Mouse (Mus musculus): ENCODE results near the gene Defb9. TPM values are rescaled to one million over a fixed set of nuclear protein-coding genes. Genes with fewer than 3 reads are reported as not detected.
"Not testable (repeated sequence)": the region's sequence is repeated elsewhere in the genome, so short reads cannot be mapped to it uniquely, and the experiment has no call there.

Defb9 gene
- not detected in 2 replicates for polyA plus RNA-seq (2015; fragmentation: Nextera tagmentation; extraction: Ambion mirVana)

DNA sequence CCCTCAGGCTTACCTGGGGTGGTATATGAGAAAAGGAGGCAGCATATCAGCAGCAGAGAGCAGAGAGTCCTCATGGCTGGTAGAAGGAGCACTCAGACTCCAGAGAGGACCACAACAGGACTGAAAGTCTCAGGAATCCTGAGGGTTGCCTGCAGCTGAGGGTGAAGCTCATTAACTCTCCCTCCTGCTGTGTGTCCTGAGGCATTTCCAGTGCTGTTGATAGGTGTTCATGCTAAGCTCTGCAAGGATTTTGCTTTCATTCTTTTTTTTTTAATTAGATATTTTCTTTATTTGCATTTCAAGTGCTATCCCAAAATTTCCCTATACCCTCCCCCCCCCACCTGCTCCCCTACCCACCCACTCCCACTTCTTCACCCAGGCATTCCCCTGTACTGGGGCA lies at the start of gene Defb9:
Gene Defb9 (minus strand): TSS at position 101 of the 400 bp plus-strand sequence.
- H3K4me1 ChIP-seq (replicated peaks); ATAC-seq (ENCODE audit: low read depth); H3K27ac ChIP-seq (replicated peaks); H3K4me3 ChIP-seq; H3K4me2 ChIP-seq; H3K27me3 ChIP-seq; H3K36me3 ChIP-seq; H3K9ac ChIP-seq; H3K9me3 ChIP-seq: not testable (repeated sequence)

DNA sequence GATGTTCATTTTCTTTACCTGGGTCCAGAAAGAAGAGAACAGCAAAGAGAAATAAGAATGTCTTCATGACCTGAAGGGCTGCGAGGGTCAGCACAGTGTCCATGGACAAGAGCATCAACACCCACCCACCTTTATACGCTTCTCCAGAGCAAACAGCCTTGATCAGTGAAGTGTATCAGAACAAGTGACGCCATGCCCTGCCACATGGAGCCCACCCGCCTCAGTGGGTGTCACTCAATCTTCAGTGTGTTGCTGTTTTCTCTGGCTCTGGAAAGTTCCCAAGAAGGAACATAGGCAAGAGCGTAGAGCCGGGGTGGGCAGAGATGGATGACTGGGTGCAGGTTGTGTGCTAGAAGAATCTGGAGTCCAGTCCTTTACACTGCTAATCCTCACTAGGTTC lies 47.4 kb upstream of the Defb9 start, which contains the start of gene Defb15:
Gene Defb15 (minus strand): TSS at position 101 of the 400 bp plus-strand sequence.
- Histone ChIP-seq H3K9ac (no peak within 1 kb of the TSS), H3K4me2 (no peak within 1 kb of the TSS), H3K4me3 (no peak within 1 kb of the TSS), H3K27ac (replicated peaks) (no peak within 1 kb of the TSS), H3K36me3 (no peaks in the 10 kb centered on the region), H3K4me1 (replicated peaks) (no peaks in the 10 kb centered on the region), H3K9me3 (no peaks in the 10 kb centered on the region), H3K27me3 (no peaks in the 10 kb centered on the region)
- no peak for ATAC-seq (ENCODE audit: low read depth)
- WGBS, result 96% methylated on average over 6 of the region's 6 CpGs

DNA sequence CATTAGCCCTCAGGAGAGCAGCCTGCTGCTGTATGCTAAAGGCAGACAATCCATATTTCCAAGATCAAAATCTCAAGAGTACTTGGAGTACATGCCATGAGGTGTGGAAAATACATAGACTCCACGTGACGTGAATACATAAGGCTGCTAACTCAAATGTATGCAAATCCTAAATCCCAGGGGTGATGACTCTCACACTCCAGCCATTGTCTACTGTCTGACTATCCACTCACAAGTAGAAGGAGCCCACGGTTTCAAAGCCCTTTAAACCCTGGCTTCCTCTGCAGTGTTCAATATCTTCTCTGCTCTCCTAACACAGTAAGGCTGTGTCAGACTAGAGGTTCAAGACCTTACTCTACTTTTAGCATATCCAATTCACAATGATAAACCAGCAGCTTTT lies 45.5 kb upstream of the Defb9 start:
- not testable (repeated sequence) for ATAC-seq (ENCODE audit: low read depth); H3K4me3 ChIP-seq; H3K27ac ChIP-seq (replicated peaks); H3K36me3 ChIP-seq; H3K27me3 ChIP-seq; H3K9me3 ChIP-seq; H3K4me2 ChIP-seq; H3K4me1 ChIP-seq (replicated peaks); H3K9ac ChIP-seq
- WGBS, result 77% methylated on average over 3 of the region's 3 CpGs

DNA sequence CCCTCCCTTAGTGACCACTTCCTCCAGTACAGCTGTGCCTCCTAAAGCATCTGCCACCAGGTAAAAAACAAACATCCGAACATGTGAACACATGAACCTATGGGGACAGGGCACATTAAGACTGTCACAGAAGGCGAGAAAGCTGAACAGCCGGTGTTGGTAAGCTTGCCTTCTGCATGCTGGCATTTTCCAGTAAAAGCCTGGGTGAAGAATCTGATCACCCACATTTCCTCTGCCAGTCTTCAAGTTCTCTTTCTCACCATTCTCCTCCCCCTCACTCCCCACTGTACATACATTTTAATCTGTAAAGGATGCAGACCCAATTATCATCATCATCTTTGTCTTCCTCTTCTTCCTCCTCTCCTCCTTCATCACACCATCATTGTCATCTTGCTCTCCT lies 30.4 kb upstream of the Defb9 start:
- no peak overlapping the region for H3K4me2 ChIP-seq
- no peak for ATAC-seq (ENCODE audit: low read depth)
- no peaks in the 10 kb centered on the region for H3K9me3 ChIP-seq
- H3K4me3 ChIP-seq, result no peak overlapping the region
- 85% methylated on average over 3 of the region's 3 CpGs for WGBS
- H3K27ac ChIP-seq (replicated peaks), result no peak overlapping the region
- H3K9ac ChIP-seq, result no peak overlapping the region
- no peaks in the 10 kb centered on the region for H3K4me1 ChIP-seq (replicated peaks)
- no peaks in the 10 kb centered on the region for H3K27me3 ChIP-seq
- H3K36me3 ChIP-seq, result no peaks in the 10 kb centered on the region

DNA sequence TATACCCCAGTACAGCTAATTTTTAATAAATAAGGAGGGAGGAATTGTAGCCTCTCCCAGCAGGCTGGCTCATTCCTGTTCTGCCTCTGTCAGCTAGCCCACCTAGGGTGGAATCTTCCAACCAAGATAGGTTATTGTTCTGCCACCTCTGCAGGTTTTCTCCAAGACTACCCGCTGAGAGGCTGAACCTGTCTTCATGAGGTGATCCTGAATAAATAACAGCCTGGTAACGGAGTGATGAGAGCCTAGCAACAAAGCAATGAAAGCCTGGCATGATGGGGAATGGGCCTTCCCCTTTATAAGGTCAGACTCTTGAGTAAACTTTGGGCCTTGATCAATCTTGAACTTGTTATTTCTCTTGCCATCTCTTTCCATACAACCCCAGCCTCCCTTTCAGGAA lies 27.3 kb upstream of the Defb9 start:
- 14% methylated on average over 2 of the region's 2 CpGs for WGBS
- H3K27ac ChIP-seq (replicated peaks), result no peak overlapping the region

DNA sequence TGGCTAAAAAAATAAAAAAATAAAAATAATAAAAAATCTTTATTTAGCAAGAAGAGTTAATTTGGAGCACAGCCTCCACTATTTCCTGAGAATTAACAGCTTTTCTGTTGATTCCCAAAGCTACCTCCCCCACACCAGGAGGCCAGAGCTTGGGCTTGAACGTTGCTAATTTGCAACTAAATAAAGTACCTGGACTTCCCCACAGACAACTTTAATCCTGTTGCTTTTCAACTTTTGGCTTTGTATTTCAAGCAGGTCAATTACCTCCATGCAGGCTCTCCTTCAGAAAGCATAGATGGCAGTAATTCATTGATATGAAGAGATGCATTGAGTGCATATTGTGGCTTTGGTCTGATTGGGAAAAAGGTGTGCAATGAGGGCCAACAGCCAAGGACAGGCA lies 26.7 kb upstream of the Defb9 start:
- ATAC-seq (ENCODE audit: low read depth), result no peak
- 3% methylated on average over 1 of the region's 1 CpGs for WGBS

More for the DNA sequence above, 27.3 kb upstream of the Defb9 start:
- no peak overlapping the region for H3K4me3 ChIP-seq
- no peak for ATAC-seq (ENCODE audit: low read depth)
- no peaks in the 10 kb centered on the region for H3K27me3 ChIP-seq
- H3K9me3 ChIP-seq, result no peaks in the 10 kb centered on the region
- no peaks in the 10 kb centered on the region for H3K36me3 ChIP-seq
- no peak overlapping the region for H3K4me2 ChIP-seq
- H3K9ac ChIP-seq, result no peak overlapping the region
- no peaks in the 10 kb centered on the region for H3K4me1 ChIP-seq (replicated peaks)

DNA sequence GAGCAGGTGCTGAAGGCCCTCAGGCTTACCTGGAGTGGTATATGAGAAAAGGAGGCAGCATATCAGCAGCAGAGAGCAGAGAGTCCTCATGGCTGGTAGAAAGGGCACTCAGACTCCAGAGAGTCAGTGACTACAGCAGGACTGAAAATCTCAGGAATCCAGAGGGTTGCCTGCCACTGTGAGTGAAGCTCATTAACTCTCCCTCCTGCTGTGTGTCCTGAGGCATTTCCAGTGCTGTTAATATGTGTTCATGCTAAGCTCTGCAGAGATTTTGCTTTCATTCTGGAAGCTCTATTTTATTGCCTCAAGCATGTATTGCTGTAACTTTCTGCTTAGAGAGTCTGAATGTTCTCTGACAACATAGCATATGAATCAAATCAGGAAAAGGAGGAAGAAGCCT lies 21.1 kb upstream of the Defb9 start, which contains the start of gene Defb11:
Gene Defb11 (minus strand): TSS at position 123 of the 400 bp plus-strand sequence.
- H3K4me2 ChIP-seq; H3K27ac ChIP-seq (replicated peaks); H3K4me3 ChIP-seq; H3K9me3 ChIP-seq; ATAC-seq (ENCODE audit: low read depth); H3K9ac ChIP-seq; H3K27me3 ChIP-seq; H3K4me1 ChIP-seq (replicated peaks); H3K36me3 ChIP-seq: not testable (repeated sequence)

More for the DNA sequence above, 26.7 kb upstream of the Defb9 start:
- Histone ChIP-seq H3K4me2 (no peak overlapping the region), H3K4me3 (no peak overlapping the region), H3K27me3 (no peaks in the 10 kb centered on the region), H3K9ac (no peak overlapping the region), H3K27ac (replicated peaks) (no peak overlapping the region), H3K9me3 (no peaks in the 10 kb centered on the region), H3K4me1 (replicated peaks) (no peaks in the 10 kb centered on the region), H3K36me3 (no peaks in the 10 kb centered on the region)

DNA sequence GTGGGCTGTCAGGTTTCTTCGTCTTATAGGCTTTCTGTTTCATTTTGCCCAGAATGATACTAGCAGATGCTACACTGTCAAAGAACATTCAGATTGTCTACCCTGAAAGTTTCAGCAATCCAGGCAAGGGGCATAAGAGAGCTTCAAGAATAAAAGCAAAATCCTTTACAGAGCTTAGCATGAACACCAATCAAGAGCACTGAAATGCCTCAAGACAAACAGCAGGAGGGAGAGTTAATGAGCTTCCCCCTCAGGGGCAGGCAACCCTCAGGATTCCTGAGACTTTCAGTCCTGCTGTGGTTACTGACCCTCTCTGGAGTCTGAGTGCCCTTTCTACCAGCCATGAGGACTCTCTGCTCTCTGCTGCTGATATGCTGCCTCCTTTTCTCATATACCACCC lies 26.6 kb downstream of the Defb9 start, which contains the start of gene Defb10:
Gene Defb10 (plus strand): TSS at position 316 of the 400 bp plus-strand sequence.
- WGBS, result 50% methylated on average over 1 of the region's 1 CpGs
- H3K4me2 ChIP-seq; H3K27me3 ChIP-seq; H3K36me3 ChIP-seq; H3K27ac ChIP-seq (replicated peaks); H3K9ac ChIP-seq; H3K4me3 ChIP-seq; H3K4me1 ChIP-seq (replicated peaks); H3K9me3 ChIP-seq; ATAC-seq (ENCODE audit: low read depth): not testable (repeated sequence)

Other genes starting within 250 kb of the Defb9 start
- gene Defa17, start 229.6 kb downstream of the Defb9 start, polyA plus RNA-seq (2015; fragmentation: Nextera tagmentation; extraction: Ambion mirVana), result not detected in 2 replicates
- not detected in 2 replicates for gene Defa34, start 219.6 kb downstream of the Defb9 start, polyA plus RNA-seq (2015; fragmentation: Nextera tagmentation; extraction: Ambion mirVana)
- gene AY761184, start 181.8 kb downstream of the Defb9 start, polyA plus RNA-seq (2015; fragmentation: Nextera tagmentation; extraction: Ambion mirVana), result not detected in 2 replicates
- not detected in 2 replicates for gene Defa24, start 150.9 kb downstream of the Defb9 start, polyA plus RNA-seq (2015; fragmentation: Nextera tagmentation; extraction: Ambion mirVana)
- not detected in 2 replicates for gene Defb50, start 61.9 kb downstream of the Defb9 start, polyA plus RNA-seq (2015; fragmentation: Nextera tagmentation; extraction: Ambion mirVana)
- not detected in 2 replicates for gene Defb2, start 45.5 kb downstream of the Defb9 start, polyA plus RNA-seq (2015; fragmentation: Nextera tagmentation; extraction: Ambion mirVana)
- not detected in 2 replicates for gene Defb10, start 26.5 kb downstream of the Defb9 start, polyA plus RNA-seq (2015; fragmentation: Nextera tagmentation; extraction: Ambion mirVana)
- 6.7 TPM in 1 of 2 replicates, not detected in the other for gene Defb11, start 21.0 kb upstream of the Defb9 start, polyA plus RNA-seq (2015; fragmentation: Nextera tagmentation; extraction: Ambion mirVana)
- not detected in 2 replicates for gene Defb15, start 47.3 kb upstream of the Defb9 start, polyA plus RNA-seq (2015; fragmentation: Nextera tagmentation; extraction: Ambion mirVana)
- gene Defb35, start 52.9 kb upstream of the Defb9 start, polyA plus RNA-seq (2015; fragmentation: Nextera tagmentation; extraction: Ambion mirVana), result not detected in 2 replicates
- not detected in 2 replicates for gene Defb13, start 61.3 kb upstream of the Defb9 start, polyA plus RNA-seq (2015; fragmentation: Nextera tagmentation; extraction: Ambion mirVana)
- gene Fam90a1a, start 73.3 kb upstream of the Defb9 start, polyA plus RNA-seq (2015; fragmentation: Nextera tagmentation; extraction: Ambion mirVana), result not detected in 2 replicates
- gene Ccdc70, start 84.4 kb upstream of the Defb9 start, polyA plus RNA-seq (2015; fragmentation: Nextera tagmentation; extraction: Ambion mirVana), result not detected in 2 replicates
- 0.99 and 1.3 TPM in 2 replicates for gene Atp7b, start 174.9 kb upstream of the Defb9 start, polyA plus RNA-seq (2015; fragmentation: Nextera tagmentation; extraction: Ambion mirVana)
- gene Alg11, start 175.3 kb upstream of the Defb9 start, polyA plus RNA-seq (2015; fragmentation: Nextera tagmentation; extraction: Ambion mirVana), result 38.0 and 41.3 TPM in 2 replicates
- gene Nek5, start 239.6 kb upstream of the Defb9 start, polyA plus RNA-seq (2015; fragmentation: Nextera tagmentation; extraction: Ambion mirVana), result 0.17 and 0.32 TPM in 2 replicates

Data from neural tube, embryonic 13.5 days (tissue).